Mouse (Mus musculus): ENCODE data around the gene Phactr1. TPM values are rescaled to one million over a fixed set of nuclear protein-coding genes. Genes with fewer than 3 reads are reported as not detected.
A peak's percentile ranks its signal among the peaks of the same experiment; 100 is the strongest.

The Phactr1 gene
- polyA plus RNA-seq, 1 experiment from 2014 or later = 0.72 TPM

GRCm38 (mm10) chr13:42818378-42818777 lies 138.0 kb downstream of the Phactr1 start:
- peak; percentile 72 for DNase-seq
- Histone ChIP-seq H3K9me3 (ENCODE audit: low read length) (no peaks in the 10 kb centered on the region), H3K9ac (replicated peaks) (no peak overlapping the region), H3K27ac (ENCODE audit: low read depth) (no peak overlapping the region), H3K4me1 (ENCODE audit: insufficient read depth) (no peaks in the 10 kb centered on the region), H3K4me3 (ENCODE audit: low read depth, low read length) (no peak overlapping the region), H3K4me2 (ENCODE audit: low read depth, low read length) (no peak overlapping the region), H3K27me3 (ENCODE audit: insufficient read depth, low read length) (no peaks in the 10 kb centered on the region), H3K36me3 (replicated peaks; ENCODE audit: insufficient read depth, low read length) (no peaks in the 10 kb centered on the region)
- 43% methylated on average over 10 of the region's 10 CpGs for WGBS (ENCODE audit: insufficient replicate concordance)
- ATAC-seq = no peak
- TF ChIP-seq EP300 (IDR thresholded peaks at IDR 0.05; ENCODE audit: low read depth) (no peak), CTCF (IDR thresholded peaks at IDR 0.05; ENCODE audit: low read depth) (peak; percentile 76)

GRCm38 (mm10) chr13:42820513-42820912 lies 140.1 kb downstream of the Phactr1 start:
- H3K4me2 ChIP-seq (ENCODE audit: low read depth, low read length) = no peak overlapping the region
- H3K9ac ChIP-seq (replicated peaks) = no peak overlapping the region
- H3K4me3 ChIP-seq (ENCODE audit: low read depth, low read length) = no peak overlapping the region
- H3K9me3 ChIP-seq (ENCODE audit: low read length) = no peaks in the 10 kb centered on the region
- H3K4me1 ChIP-seq (ENCODE audit: insufficient read depth) = no peaks in the 10 kb centered on the region
- ATAC-seq (no peak), DNase-seq (no peak)
- no peaks in the 10 kb centered on the region for H3K27me3 ChIP-seq (ENCODE audit: insufficient read depth, low read length)
- 71% methylated on average over 9 of the region's 9 CpGs for WGBS (ENCODE audit: insufficient replicate concordance)
- TF ChIP-seq CTCF (IDR thresholded peaks at IDR 0.05; ENCODE audit: low read depth) (no peak), EP300 (IDR thresholded peaks at IDR 0.05; ENCODE audit: low read depth) (no peak)
- H3K36me3 ChIP-seq (replicated peaks; ENCODE audit: insufficient read depth, low read length) = no peaks in the 10 kb centered on the region
- H3K27ac ChIP-seq (ENCODE audit: low read depth) = no peak overlapping the region

- no peak for ATAC-seq
- Histone ChIP-seq H3K27me3 (ENCODE audit: insufficient read depth, low read length) (no peaks in the 10 kb centered on the region), H3K4me3 (ENCODE audit: low read depth, low read length) (no peak overlapping the region), H3K4me1 (ENCODE audit: insufficient read depth) (no peaks in the 10 kb centered on the region), H3K9me3 (ENCODE audit: low read length) (no peaks in the 10 kb centered on the region), H3K27ac (ENCODE audit: low read depth) (no peak overlapping the region), H3K9ac (replicated peaks) (no peak overlapping the region), H3K4me2 (ENCODE audit: low read depth, low read length) (no peak overlapping the region), H3K36me3 (replicated peaks; ENCODE audit: insufficient read depth, low read length) (no peaks in the 10 kb centered on the region)
- no peak for DNase-seq
- TF ChIP-seq EP300 (IDR thresholded peaks at IDR 0.05; ENCODE audit: low read depth) (no peak), CTCF (IDR thresholded peaks at IDR 0.05; ENCODE audit: low read depth) (no peak)
- 73% methylated on average over 15 of the region's 15 CpGs for WGBS (ENCODE audit: insufficient replicate concordance)
Observed at GRCm38 (mm10) chr13:42821426-42822106, 141.1 kb downstream of the Phactr1 start.

- 22% methylated on average over 10 of the region's 10 CpGs for WGBS (ENCODE audit: insufficient replicate concordance)
- H3K27me3 ChIP-seq (ENCODE audit: insufficient read depth, low read length) = no peaks in the 10 kb centered on the region
- no peak overlapping the region for H3K9ac ChIP-seq (replicated peaks)
- H3K4me1 ChIP-seq (ENCODE audit: insufficient read depth) = no peaks in the 10 kb centered on the region
- ATAC-seq (no peak), DNase-seq (peak; percentile 85)
- H3K36me3 ChIP-seq (replicated peaks; ENCODE audit: insufficient read depth, low read length) = no peaks in the 10 kb centered on the region
- no peak overlapping the region for H3K4me2 ChIP-seq (ENCODE audit: low read depth, low read length)
- TF ChIP-seq CTCF (IDR thresholded peaks at IDR 0.05; ENCODE audit: low read depth) = peak; percentile 91
- TF ChIP-seq EP300 (IDR thresholded peaks at IDR 0.05; ENCODE audit: low read depth) = no peak
- H3K9me3 ChIP-seq (ENCODE audit: low read length) = no peaks in the 10 kb centered on the region
- no peak overlapping the region for H3K27ac ChIP-seq (ENCODE audit: low read depth)
- no peak overlapping the region for H3K4me3 ChIP-seq (ENCODE audit: low read depth, low read length)
Observed at GRCm38 (mm10) chr13:42822545-42822944, 142.1 kb downstream of the Phactr1 start.

GRCm38 (mm10) chr13:42823875-42824274 lies 143.5 kb downstream of the Phactr1 start:
- no peak for TF ChIP-seq EP300 (IDR thresholded peaks at IDR 0.05; ENCODE audit: low read depth)
- no peak for TF ChIP-seq CTCF (IDR thresholded peaks at IDR 0.05; ENCODE audit: low read depth)
- Histone ChIP-seq H3K27me3 (ENCODE audit: insufficient read depth, low read length) (no peaks in the 10 kb centered on the region), H3K4me2 (ENCODE audit: low read depth, low read length) (no peak overlapping the region), H3K36me3 (replicated peaks; ENCODE audit: insufficient read depth, low read length) (no peaks in the 10 kb centered on the region), H3K9ac (replicated peaks) (no peak overlapping the region), H3K4me1 (ENCODE audit: insufficient read depth) (no peaks in the 10 kb centered on the region), H3K9me3 (ENCODE audit: low read length) (no peaks in the 10 kb centered on the region), H3K27ac (ENCODE audit: low read depth) (no peak overlapping the region), H3K4me3 (ENCODE audit: low read depth, low read length) (no peak overlapping the region)
- 80% methylated on average over 7 of the region's 7 CpGs for WGBS (ENCODE audit: insufficient replicate concordance)
- DNase-seq = no peak
- ATAC-seq = no peak

- no peaks in the 10 kb centered on the region for H3K27me3 ChIP-seq (ENCODE audit: insufficient read depth, low read length)
- TF ChIP-seq CTCF (IDR thresholded peaks at IDR 0.05; ENCODE audit: low read depth) (peak; percentile 57), EP300 (IDR thresholded peaks at IDR 0.05; ENCODE audit: low read depth) (no peak)
- 54% methylated on average over 8 of the region's 8 CpGs for WGBS (ENCODE audit: insufficient replicate concordance)
- no peak for ATAC-seq
- H3K4me3 ChIP-seq (ENCODE audit: low read depth, low read length) = no peak overlapping the region
- no peaks in the 10 kb centered on the region for H3K36me3 ChIP-seq (replicated peaks; ENCODE audit: insufficient read depth, low read length)
- no peaks in the 10 kb centered on the region for H3K4me1 ChIP-seq (ENCODE audit: insufficient read depth)
- H3K4me2 ChIP-seq (ENCODE audit: low read depth, low read length) = no peak overlapping the region
- H3K9ac ChIP-seq (replicated peaks) = no peak overlapping the region
- peak; percentile 18 for DNase-seq
- H3K27ac ChIP-seq (ENCODE audit: low read depth) = no peak overlapping the region
- no peaks in the 10 kb centered on the region for H3K9me3 ChIP-seq (ENCODE audit: low read length)
Observed at GRCm38 (mm10) chr13:42826602-42827001, 146.2 kb downstream of the Phactr1 start.
